Mouse (Mus musculus): Measurements from ENCODE around the gene Cc2d2b. TPM values are rescaled to one million over a fixed set of nuclear protein-coding genes. Genes with fewer than 3 reads are reported as not detected.

Gene Cc2d2b
- total RNA-seq (2021), result 0.27 TPM in 1 of 2 replicates, not detected in the other
- long read RNA-seq, result 0 reads

GRCm38 (mm10) chr19:40748559-40748958 is at the start of gene Cc2d2b:
Cc2d2b (plus strand) TSS chr19:40748753.
- DNase-seq, result no peak

- DNase-seq, result no peak
Observed at GRCm38 (mm10) chr19:40699816-40700215, 48.7 kb upstream of the Cc2d2b start.

- DNase-seq, result no peak
Observed at GRCm38 (mm10) chr19:40702406-40702805, 46.1 kb upstream of the Cc2d2b start.

- DNase-seq, result no peak
Observed at GRCm38 (mm10) chr19:40712889-40713628, 35.5 kb upstream of the Cc2d2b start.

GRCm38 (mm10) chr19:40714700-40715099 is 33.9 kb upstream of the Cc2d2b start:
- DNase-seq, result no peak

GRCm38 (mm10) chr19:40716981-40717380 is 31.6 kb upstream of the Cc2d2b start:
- DNase-seq, result no peak

- no peak for DNase-seq
Observed at GRCm38 (mm10) chr19:40719439-40720105, 29.0 kb upstream of the Cc2d2b start.

GRCm38 (mm10) chr19:40720381-40720780 is 28.2 kb upstream of the Cc2d2b start:
- no peak for DNase-seq

- peak; percentile 30 for DNase-seq
Observed at GRCm38 (mm10) chr19:40722137-40723038, 26.2 kb upstream of the Cc2d2b start.

GRCm38 (mm10) chr19:40723516-40723915 is 25.0 kb upstream of the Cc2d2b start:
- DNase-seq, result no peak

- DNase-seq, result no peak
Observed at GRCm38 (mm10) chr19:40726148-40726547, 22.4 kb upstream of the Cc2d2b start.

GRCm38 (mm10) chr19:40726614-40727013 is 21.9 kb upstream of the Cc2d2b start:
- DNase-seq, result no peak

- no peak for DNase-seq
Observed at GRCm38 (mm10) chr19:40728213-40728612, 20.3 kb upstream of the Cc2d2b start.

GRCm38 (mm10) chr19:40728732-40729420 is 19.7 kb upstream of the Cc2d2b start:
- DNase-seq, result no peak

GRCm38 (mm10) chr19:40733409-40733808 is 15.1 kb upstream of the Cc2d2b start:
- DNase-seq, result no peak

- no peak for DNase-seq
Observed at GRCm38 (mm10) chr19:40733849-40734248, 14.7 kb upstream of the Cc2d2b start.

- peak; percentile 65 for DNase-seq
Observed at GRCm38 (mm10) chr19:40736680-40737512, 11.7 kb upstream of the Cc2d2b start.

- no peak for DNase-seq
Observed at GRCm38 (mm10) chr19:40737613-40738012, 10.9 kb upstream of the Cc2d2b start.

GRCm38 (mm10) chr19:40738683-40739324 is 9.7 kb upstream of the Cc2d2b start:
- no peak for DNase-seq

- no peak for DNase-seq
Observed at GRCm38 (mm10) chr19:40746603-40747002, 1.9 kb upstream of the Cc2d2b start.

- peak; percentile 40 for DNase-seq
Observed at GRCm38 (mm10) chr19:40754311-40754710, 5.8 kb downstream of the Cc2d2b start.

All from adrenal gland, postnatal 25 days (tissue).